Mouse (Mus musculus) erythroblast, adult 5-6 weeks (primary cell): ENCODE data around the gene Tmed4. TPM values are rescaled to one million over a fixed set of nuclear protein-coding genes. Genes with fewer than 3 reads are reported as not detected.
A peak's percentile ranks its signal among the peaks of the same experiment; 100 is the strongest.
"Not testable (repeated sequence)": the region's sequence is repeated elsewhere in the genome, so short reads cannot be mapped to it uniquely, and the experiment has no call there.

Experiments
- ATAC-seq: replicated peaks from 2 replicates; pipeline ENCODE4 v1.8.0; 2016; ENCODE audit warnings: moderate number of reproducible peaks, mild to moderate bottlenecking, moderate TSS enrichment, inconsistent platforms; ENCODE audit not compliant: poor library complexity, low FRiP score, severe bottlenecking
- total RNA-seq, 2 experiments: library from RNA; stranded (forward) in 1 of 2; stranded (reverse) in 1 of 2; fragments of 150-400 nt in 1 of 2; fragments of 200-764, 138-1000 nt in 1 of 2; gene quantifications; 2 replicates each; pipeline versions ENCODE4 v1.2.3 to v1.2.4; 2015 to 2017; ENCODE audit warnings: low replicate concordance in 2 of 2

The Tmed4 gene
- total RNA-seq, 2 experiments from 2014 or later: 11.7 to 13.2 TPM

DNA sequence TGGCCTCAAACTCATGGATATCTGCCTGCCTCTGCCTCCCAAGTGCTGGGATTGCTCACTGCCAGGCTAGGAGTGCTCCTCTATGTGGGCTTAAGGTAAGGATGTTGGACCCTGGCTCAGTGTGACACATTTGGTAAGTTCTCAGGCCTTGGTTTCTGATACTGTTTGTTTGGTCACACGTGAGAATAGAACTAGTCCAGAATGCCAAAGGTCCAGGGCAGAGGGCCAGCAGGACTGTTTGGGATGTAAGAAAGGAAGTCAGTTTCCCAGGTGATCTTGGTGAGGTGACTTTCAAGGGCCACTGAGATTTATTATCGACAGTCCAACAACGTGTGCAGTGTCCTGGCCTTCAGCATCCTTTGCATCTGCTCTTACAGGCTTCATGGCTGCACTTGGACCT, 1.8 kb upstream of the Tmed4 start:
- ATAC-seq: no peak

DNA sequence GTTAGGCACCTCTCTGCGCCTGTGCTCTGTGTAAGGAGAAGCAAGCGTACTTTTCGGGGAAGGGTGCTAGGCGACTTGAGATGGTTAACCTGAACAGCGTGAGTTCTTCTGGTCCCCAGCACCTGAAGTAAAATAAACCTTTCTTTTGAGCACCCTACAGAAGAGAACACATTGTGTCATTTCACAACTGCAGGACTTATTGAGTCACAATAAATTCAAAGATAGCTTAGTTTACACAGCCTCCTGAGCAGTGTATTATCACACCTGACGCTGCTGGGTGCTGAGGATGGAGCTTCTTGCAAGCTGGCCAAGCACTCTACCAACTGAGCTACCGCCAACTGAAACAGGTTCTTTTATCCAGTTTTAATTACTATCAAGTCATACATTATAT, 419 bp upstream of the Tmed4 start:
- ATAC-seq: peak; percentile 15; the same call in 1 of the 2 replicates

DNA sequence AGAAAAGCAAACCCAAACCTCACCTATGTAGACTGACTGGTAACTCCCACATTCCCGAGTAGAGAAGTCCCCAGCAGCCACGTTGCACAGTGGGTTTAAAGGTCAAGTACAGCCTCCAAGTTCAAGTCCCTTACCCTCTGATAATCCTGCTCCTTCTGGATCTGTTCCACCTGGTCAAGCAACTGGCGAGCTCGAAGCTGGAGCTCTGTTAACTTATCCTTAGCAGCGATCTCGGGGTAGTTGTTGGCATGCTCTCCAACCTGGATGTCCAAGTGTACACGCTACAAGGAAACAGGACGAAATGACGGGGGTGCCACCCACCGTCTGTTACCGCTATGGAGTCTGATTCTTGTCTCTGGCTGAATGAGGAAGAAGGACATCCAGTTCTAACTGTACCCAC, 1.1 kb downstream of the Tmed4 start:
- no peak for ATAC-seq

DNA sequence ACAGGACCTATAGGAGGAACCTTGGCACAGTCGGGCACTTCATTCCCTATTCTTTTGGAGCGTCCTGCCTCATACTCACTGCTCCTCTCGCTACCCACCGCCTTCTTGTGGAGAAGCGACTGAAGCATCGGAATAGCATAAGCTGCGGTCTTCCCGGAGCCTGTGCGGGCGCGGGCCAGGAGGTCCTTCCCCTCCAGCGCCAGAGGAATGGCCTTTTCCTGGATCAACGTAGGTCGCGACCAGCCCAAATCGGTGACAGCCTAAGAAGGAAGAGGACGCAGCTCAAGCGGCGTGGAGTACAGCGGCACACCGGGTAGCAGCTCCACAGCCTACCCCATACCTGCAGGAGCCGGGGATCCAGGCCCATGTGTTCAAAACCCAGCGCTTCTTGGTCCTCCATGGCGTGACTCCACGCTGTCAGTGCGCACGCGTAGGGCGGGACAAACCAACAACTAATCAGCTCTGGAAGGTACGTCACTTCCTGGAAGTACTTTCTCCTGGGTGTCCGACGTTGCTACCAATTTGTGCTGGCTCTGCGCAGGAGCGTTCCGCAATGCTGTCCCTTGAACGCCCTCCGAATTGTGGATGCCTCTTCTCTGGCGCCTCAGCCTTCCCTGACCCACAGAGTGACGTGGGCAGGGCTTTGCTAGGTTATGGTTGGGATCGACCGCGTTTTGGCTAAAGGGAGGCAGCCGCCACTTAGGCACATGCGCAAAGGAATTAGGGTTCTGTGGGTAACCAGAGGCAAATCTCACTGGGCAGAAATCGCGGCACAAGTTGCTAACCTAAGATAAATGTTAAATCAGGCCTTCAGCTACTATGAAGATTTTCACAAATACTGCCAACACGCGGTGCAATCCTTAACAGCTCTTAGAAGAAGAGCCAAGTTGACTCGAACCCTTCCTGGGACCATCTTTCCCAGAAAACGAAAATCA, 7.1 kb downstream of the Tmed4 start, which contains the start of gene Ddx56:
Gene Ddx56, minus strand, starts transcription at position 453 of the 935 bp plus-strand sequence.
- ATAC-seq: peak; percentile 99

DNA sequence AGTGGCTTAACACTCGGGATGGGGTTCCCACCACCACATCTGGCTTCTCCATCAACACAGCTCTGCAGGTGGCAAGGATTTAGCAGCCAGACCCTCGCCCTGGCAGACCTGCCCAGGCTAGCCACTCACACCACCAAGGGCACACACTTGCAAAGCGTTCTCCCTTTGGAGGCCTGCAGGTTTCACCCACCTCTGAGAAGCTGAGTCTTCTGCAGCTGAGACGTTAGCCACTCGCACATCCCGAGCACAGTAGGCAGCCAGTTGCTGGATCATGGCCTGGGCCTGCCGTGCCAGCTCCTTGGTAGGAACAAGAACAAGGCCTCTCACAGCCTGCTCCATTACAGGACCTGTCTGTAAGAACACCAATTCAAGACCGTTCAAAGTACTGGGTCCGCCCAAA, 8.0 kb downstream of the Tmed4 start:
- ATAC-seq: no peak

DNA sequence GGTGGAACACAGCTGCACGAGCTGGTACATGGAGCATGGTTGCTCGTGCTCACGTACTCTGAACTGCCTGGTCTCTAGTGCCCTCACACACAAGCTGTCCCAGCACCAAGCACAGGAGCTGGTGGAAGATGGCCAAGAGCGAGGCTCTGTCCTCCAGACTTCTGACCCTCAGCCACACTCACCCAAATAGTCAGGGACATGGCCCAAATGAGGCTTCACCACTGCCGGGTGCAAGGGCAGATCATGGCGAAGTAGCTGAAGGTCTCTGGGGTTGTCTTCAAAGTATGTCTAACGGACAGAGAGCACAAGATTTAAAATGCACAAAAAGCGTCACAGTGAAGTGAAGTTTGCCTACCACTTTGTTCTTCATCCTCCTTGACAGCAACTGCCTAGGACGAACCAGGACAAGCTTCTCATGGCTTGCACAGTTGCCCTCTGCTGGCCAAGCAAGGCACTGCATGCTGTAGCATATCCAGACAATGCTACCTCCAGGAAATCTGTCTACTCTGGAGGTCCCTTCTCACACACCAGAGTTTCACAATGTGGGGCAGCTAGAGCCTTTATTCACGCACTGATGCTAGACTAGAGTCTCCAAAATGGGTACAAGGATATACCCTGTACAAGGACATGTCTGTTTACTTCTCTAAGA, 13.1 kb downstream of the Tmed4 start:
- ATAC-seq: peak; percentile 80

DNA sequence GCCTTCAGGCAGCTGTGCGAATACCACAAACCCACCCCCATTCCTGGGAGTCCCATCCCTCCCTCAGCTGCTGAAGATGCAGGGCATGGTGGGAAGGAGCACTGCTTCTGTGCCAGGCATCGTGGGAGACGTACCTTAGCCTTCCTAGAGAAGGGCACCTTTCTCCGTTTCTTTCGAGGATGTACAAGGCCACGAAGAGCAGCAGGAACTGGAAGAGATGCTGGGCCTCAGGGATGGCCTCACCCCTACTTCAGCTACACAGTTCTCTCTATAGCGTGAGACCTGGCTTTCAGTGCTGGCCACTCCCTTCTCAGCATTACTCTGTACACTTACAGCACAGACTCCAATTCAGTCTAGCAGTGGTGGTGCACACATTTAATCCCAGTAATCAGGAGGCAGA, 15.3 kb downstream of the Tmed4 start:
- ATAC-seq: no peak

DNA sequence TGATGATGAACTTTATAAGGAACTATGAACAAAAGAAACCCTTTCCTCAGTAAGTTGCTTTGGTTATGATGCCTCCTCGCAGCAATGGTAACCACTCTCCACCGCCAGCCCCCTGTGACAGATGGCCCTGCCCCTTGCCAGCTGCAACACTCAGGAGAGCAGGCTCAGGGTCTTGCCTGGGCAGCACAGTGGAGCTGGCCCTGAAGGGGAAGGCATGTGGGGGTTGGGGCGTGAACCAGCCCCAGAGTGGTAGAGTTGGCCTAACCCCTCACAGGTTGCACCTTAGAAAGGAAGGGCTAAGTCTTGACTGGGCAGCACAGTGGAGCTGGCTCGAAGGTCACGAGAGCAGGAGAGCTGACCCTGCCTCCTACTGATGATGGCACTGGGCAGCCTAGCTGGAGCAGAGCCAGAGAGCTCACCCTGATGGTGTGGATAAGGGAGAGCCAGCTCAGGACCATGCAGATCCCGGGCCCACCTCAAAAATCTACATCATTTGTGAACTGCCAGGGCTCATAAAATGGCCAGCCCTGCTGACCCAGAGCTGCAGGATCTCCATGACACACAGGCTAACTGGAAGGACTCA, 18.1 kb downstream of the Tmed4 start:
- ATAC-seq: no peak

DNA sequence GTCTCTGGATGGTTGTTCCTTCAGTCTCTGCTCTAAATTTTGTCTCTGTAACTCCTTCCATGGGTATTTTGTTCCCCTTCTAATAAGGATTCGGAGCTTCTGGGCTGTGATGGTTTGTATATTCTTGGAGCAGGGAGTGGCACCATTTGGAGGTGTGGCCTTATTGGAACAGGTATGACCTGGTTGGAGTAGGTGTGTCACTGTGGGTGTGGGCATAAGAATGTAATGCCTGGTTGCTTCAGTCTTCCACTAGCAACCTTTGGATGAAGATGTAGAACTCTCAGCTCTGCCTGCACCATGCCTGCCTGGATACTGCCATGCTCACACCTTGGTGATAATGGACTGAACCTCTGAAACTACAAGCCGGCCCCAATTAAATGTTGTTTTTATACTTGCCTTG, 20.1 kb downstream of the Tmed4 start:
- not testable (repeated sequence) for ATAC-seq

DNA sequence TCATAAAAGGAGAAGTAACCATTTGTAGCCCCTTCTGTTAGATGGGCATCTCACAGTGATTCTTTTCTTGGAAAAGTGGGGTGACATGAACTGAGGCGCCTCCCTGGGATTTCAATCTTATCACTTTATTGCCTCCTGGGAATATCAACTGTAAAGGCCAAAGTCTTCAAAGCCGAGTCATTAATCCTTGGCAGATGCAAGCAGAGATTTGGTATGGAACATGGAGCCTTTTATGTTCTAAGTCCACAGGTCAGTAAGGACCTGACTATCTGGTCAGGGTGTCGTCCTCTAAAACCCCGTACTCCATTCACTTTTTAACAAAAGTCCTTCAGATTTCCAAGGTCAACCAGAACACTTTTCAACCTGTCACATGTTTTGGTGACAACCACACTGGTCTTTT, 21.8 kb downstream of the Tmed4 start:
- ATAC-seq: no peak

DNA sequence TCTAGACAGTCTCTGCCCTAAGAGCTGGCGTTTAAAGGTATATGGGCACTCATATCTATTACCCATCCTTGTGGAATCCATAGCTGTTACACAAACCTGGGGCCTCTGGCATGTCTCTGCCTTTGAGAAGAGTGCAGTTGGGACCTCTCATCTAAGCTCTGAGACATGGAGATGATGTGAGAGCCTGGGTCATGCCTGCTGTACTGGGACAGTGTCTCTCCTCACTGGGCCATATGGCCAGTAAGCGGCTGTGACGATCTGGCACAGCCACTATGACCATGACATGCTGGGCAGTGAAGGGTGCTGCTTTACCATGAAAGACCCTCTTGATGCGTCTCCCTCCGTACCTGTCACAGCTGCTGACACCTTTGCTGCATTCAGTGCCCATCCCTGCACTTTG, 22.4 kb downstream of the Tmed4 start:
- ATAC-seq: no peak

DNA sequence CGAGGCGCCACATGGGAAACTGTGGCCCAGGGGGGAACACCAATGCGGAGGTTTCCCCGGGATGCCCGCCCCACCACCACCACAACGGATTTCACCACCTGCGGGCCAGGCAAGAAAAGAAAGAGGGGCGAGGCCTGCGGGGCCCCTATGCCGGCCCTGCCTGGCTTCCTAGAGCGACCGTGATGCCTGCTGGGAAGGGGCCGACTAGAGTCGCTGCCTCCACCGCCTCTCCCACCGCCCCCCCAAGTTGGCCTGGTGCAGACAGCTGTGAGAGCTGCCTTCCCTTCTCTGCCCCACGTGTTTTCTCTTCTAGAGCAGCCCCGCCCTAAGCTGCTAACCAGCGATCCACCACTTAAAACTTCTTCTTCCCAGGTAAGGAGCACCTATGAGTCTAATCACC, 30.0 kb downstream of the Tmed4 start:
- ATAC-seq: no peak

DNA sequence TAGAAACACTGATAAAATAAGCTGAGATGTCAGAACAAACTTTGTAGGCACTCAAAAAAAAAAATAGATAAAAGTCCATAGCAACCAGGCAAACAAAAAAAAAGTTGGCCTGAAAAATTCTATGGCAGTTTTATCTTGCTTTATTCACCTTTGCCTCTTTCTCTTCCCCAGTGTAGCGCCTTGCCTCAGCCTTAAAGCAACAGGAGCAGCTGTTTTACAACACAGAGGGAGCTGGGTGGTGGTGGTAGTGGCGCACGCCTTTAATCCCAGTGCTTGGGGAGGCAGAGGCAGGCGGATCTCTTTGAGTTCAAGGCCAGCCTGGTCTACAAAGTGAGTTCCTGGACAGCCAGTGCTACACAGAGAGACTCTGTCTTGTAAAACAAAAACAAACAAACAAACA, 41.6 kb downstream of the Tmed4 start:
- no peak for ATAC-seq

DNA sequence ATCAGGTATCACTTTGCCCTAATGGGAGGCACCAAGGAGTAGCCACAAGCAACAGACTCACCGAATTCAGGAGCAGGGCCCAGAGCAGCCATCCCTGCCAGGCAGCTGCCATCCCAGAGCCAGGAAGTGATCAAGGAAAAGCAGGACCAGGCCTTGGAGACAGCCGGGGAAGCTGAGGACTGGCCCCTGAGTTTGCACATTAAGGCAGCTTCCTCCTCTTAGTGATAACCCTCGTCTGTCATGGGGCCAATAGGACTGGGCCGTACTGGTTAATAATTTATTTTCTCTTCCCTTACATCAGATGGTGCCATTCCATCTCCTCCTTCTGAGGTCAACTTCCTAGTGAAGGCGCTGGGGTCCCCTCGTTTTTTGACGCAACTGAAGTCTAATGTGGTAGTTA, 44.7 kb downstream of the Tmed4 start, which contains the start of gene Npc1l1:
Gene Npc1l1, minus strand, starts transcription at position 132 of the 400 bp plus-strand sequence.
- no peak for ATAC-seq

DNA sequence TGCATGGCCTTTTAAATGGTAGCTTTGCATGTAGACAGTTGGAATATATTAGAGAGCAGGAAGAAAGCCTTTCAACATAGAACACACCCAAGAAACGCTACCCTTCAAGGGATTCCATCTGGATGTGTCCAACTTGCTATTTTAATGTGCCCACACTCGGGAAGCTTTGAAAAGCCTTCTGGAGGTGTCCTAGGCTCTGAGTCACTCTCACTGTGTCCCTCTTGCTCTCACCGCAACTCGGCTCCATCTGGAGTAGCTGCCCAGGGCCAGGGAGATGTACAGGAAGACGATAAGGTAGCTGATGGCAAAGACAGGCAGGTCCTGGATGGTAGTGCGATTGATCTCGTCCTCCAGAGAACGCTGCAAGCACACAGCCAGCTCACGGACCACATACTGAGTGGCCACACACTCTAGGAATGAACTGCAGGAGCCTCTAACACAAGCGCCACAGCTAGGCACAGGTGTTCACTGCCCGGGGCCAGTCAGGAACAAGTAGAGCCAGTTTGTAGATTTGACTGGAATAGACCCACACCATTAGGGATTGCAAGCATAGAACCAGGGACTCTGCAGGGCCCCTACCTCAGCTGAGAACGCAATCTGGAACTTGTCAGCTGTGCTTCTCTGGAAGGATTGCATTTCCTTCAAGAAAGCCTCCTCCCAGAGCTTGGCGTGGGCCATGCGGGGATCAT, 50.0 kb downstream of the Tmed4 start:
- no peak for ATAC-seq

DNA sequence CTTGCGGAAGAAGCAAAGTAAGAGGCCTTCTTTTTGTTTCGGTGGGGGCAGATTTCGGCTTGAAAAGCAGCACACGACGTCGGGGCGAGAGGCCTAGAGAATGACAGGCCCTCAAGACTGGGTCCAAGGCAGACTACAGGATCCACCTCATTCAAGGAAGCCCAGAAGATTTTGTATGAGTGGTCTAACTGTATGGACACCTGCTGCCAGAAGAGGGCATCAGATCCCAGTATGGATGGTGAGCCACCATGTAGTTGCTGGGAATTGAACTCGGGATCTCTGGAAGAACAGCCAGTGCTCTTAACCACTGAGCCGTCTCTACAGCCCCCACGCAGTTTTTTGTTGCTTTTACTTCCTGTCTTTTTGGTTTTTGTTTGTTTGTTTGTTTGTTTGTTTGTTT, 52.5 kb downstream of the Tmed4 start:
- no peak for ATAC-seq
